Mouse (Mus musculus) duodenum, adult 2 months (tissue): ENCODE results near the gene D6Ertd527e. TPM values are rescaled to one million over a fixed set of nuclear protein-coding genes. Genes with fewer than 3 reads are reported as not detected.

Experiments
- polyA plus RNA-seq: library from polyadenylated mRNA; depleted of rRNA; stranded (reverse); fragments of >200 nt; gene quantifications from 2 replicates; pipeline ENCODE4 v1.2.3, GENCODE M21; 2012; ENCODE audit warnings: low replicate concordance; rRNA removed

D6Ertd527e gene
- polyA plus RNA-seq: 0.65 and 3.1 TPM in 2 replicates

DNA sequence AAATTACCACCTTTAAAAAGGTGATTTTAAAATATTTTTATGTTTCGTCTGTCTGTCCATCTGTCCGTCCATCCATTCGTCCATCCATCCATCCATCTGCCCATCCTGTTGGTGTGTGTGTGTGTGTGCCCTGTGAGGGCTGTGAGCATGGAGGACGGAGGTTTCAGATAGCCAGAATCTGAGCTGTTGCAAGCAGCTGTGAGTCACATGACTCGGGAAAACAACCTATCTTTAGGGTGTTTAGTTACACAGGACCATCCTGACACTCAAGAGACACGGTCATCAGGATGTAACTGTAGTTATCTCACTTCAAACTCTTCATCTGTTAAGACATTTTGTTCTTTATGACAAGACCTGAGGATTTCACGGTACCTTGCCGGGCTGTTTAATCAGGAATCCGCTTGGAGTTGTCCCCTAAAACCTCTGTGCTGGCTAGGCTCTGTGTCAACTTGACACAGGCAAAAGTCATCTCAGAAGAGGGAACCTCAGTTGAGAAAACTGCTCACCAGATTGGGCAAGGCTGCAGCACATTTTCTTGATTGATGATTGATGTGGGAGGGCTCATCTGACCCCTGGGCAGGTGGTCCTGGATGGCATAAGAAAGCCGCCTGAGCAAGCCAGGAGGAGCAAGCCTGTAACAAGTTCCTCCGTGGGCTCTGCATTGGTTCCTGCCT is at the start of gene D6Ertd527e:
Gene D6Ertd527e (plus strand): TSS at position 624 of the 674 bp plus-strand sequence.

Other genes starting within 250 kb of the D6Ertd527e start
- 21.5 and 47.0 TPM in 2 replicates for gene Nfu1, start 95.5 kb upstream of the D6Ertd527e start, polyA plus RNA-seq
- gene Gfpt1, start 61.9 kb upstream of the D6Ertd527e start, polyA plus RNA-seq: 7.5 and 14.0 TPM in 2 replicates
- gene Antxr1, start 231.1 kb downstream of the D6Ertd527e start, polyA plus RNA-seq: 1.2 and 2.3 TPM in 2 replicates
- 5.5 and 1,417 TPM in 2 replicates for gene Gkn1, start 246.2 kb downstream of the D6Ertd527e start, polyA plus RNA-seq